Mouse (Mus musculus): Measurements from ENCODE around the gene Evc2.

GRCm38 (mm10) chr5:37435417-37435816 is 97.1 kb downstream of the Evc2 start:
- TF ChIP-seq CTCF (IDR thresholded peaks at IDR 0.05; ENCODE audit: control insufficient read depth, insufficient read depth, low read length) (no peak), POLR2A (IDR thresholded peaks at IDR 0.05; ENCODE audit: borderline replicate concordance, control insufficient read depth, low read depth, low read length) (no peak)
